17 mouse cellular contexts compared by ENCODE assay signal in the genomic region with DNA sequence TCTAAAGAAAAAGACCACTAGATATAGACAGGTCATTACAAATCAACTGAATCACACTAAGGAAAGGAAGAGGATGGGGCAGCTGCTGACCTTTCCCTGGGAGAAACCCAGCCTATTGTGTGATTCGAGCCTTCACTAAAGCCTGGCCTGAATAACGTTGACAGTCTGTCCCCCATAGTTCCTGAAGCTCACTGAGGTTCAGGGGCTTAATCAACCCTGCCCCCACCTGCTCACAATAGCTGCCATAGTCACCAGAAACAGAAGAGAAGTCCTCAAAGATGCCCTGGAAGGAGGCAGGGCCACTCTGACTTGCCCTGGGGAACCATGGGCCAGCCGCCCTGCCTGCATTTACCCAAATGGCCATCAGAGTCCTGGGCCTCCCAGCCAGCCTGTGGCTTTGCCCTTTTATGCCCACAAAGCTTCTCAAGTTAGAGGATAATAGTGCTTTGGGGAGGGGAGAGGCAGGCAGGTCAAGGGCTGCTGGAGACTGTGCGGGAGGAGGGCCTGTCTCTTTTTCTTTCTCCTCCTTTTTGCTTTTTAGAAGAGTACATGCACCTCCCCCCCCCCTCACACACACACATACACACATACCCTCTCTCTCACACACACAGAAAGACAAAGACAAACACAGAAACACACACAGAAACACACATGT.
DNase-seq lines count a peak whose midpoint lies in the region; ATAC-seq lines count a peak whose summit lies in the region.
"Had no signal": no experiment of that assay in that cellular context is flagged by ENCODE, and none has a peak within 500 bp of the region (broad histone marks: within the 10 kb centered on the region; RNA-seq: fewer than 3 reads in every experiment).

No protein-coding gene starts in this region.

- no peak overlapping the region for H3K9ac ChIP-seq in midbrain, embryonic 12.5 days (replicated peaks)
- H3K9ac ChIP-seq in midbrain, embryonic 15.5 days = no peak overlapping the region
- H3K9ac ChIP-seq in embryonic facial prominence, embryonic 11.5 days (replicated peaks; ENCODE audit: low read length) = no peak overlapping the region
- H3K9ac ChIP-seq: embryonic facial prominence, embryonic 12.5 days; intestine, embryonic 15.5 days had no signal

- DNase-seq in embryonic facial prominence, embryonic 11.5 days (ENCODE audit: low spot score) = peak; percentile 22
- DNase-seq in mesoderm, embryonic 11.5 days (ENCODE audit: low read depth, low spot score) = peak; percentile 49
- DNase-seq in layer of hippocampus, postnatal 36 days = no peak
- DNase-seq in left cerebral cortex, postnatal 25 days (ENCODE audit: low spot score in 2 of 2) = no peak
- no peak for DNase-seq in cerebellum, postnatal 10 days
- DNase-seq: adrenal gland, postnatal 14 days; cerebellum, adult 9-10 months; gastrocnemius, adult 2 months; layer of hippocampus, adult 9-11 months; lung, adult 2 months; right cerebral cortex, postnatal 4 days had no signal

- no peaks in the 10 kb centered on the region for H3K36me3 ChIP-seq in midbrain, embryonic 12.5 days
- H3K36me3 ChIP-seq in midbrain, embryonic 15.5 days (replicated peaks) = no peaks in the 10 kb centered on the region
- no peaks in the 10 kb centered on the region for H3K36me3 ChIP-seq in embryonic facial prominence, embryonic 11.5 days (replicated peaks; ENCODE audit: control insufficient read depth, insufficient read depth, low read depth, low read length)
- H3K36me3 ChIP-seq: embryonic facial prominence, embryonic 12.5 days; intestine, embryonic 15.5 days had no signal

- peak overlapping the region; percentile 72 for H3K27ac ChIP-seq in midbrain, embryonic 12.5 days (replicated peaks)
- no peak overlapping the region for H3K27ac ChIP-seq in midbrain, embryonic 15.5 days
- no peak overlapping the region for H3K27ac ChIP-seq in embryonic facial prominence, embryonic 11.5 days (replicated peaks; ENCODE audit: low read depth, low read length)
- H3K27ac ChIP-seq: embryonic facial prominence, embryonic 12.5 days; gastrocnemius, adult 2 months; intestine, embryonic 15.5 days; kidney, postnatal 0 days; macrophage had no signal

- ATAC-seq in midbrain, embryonic 12.5 days (ENCODE audit: low FRiP score, low read depth) = peak; percentile 67
- no peak for ATAC-seq in midbrain, embryonic 15.5 days (replicated peaks)
- ATAC-seq in embryonic facial prominence, embryonic 11.5 days (replicated peaks; ENCODE audit: insufficient number of reproducible peaks, low FRiP score, low TSS enrichment, low read depth) = peak; percentile 72
- ATAC-seq: intestine, embryonic 15.5 days had no signal

- H3K4me1 ChIP-seq in midbrain, embryonic 12.5 days = peaks cover 13% of the 10 kb centered on the region
- H3K4me1 ChIP-seq in midbrain, embryonic 15.5 days = peaks cover 8% of the 10 kb centered on the region
- H3K4me1 ChIP-seq in embryonic facial prominence, embryonic 11.5 days (ENCODE audit: control insufficient read depth, insufficient read depth, low read length) = no peaks in the 10 kb centered on the region
- H3K4me1 ChIP-seq: intestine, embryonic 15.5 days had no signal

- H3K9me3 ChIP-seq in midbrain, embryonic 12.5 days = no peaks in the 10 kb centered on the region
- no peaks in the 10 kb centered on the region for H3K9me3 ChIP-seq in midbrain, embryonic 15.5 days
- no peaks in the 10 kb centered on the region for H3K9me3 ChIP-seq in embryonic facial prominence, embryonic 11.5 days (replicated peaks; ENCODE audit: control insufficient read depth, low read length)
- H3K9me3 ChIP-seq: embryonic facial prominence, embryonic 12.5 days; intestine, embryonic 15.5 days had no signal

- H3K4me2 ChIP-seq in midbrain, embryonic 12.5 days (replicated peaks) = no peak overlapping the region
- H3K4me2 ChIP-seq in midbrain, embryonic 15.5 days = no peak overlapping the region
- no peak overlapping the region for H3K4me2 ChIP-seq in embryonic facial prominence, embryonic 11.5 days (ENCODE audit: low read depth, low read length)
- H3K4me2 ChIP-seq: embryonic facial prominence, embryonic 12.5 days; intestine, embryonic 15.5 days had no signal

- H3K27me3 ChIP-seq in midbrain, embryonic 12.5 days = peaks cover 6% of the 10 kb centered on the region; the same call in 1 of the 2 replicates
- H3K27me3 ChIP-seq in midbrain, embryonic 15.5 days (replicated peaks) = no peaks in the 10 kb centered on the region
- H3K27me3 ChIP-seq in embryonic facial prominence, embryonic 11.5 days (ENCODE audit: control insufficient read depth, insufficient read depth, low read length) = no peaks in the 10 kb centered on the region
- H3K27me3 ChIP-seq: embryonic facial prominence, embryonic 12.5 days; intestine, embryonic 15.5 days had no signal

- no peak overlapping the region for H3K4me3 ChIP-seq in midbrain, embryonic 12.5 days
- H3K4me3 ChIP-seq in midbrain, embryonic 15.5 days = no peak overlapping the region
- H3K4me3 ChIP-seq in embryonic facial prominence, embryonic 11.5 days (ENCODE audit: low read depth, low read length) = no peak overlapping the region
- H3K4me3 ChIP-seq: embryonic facial prominence, embryonic 12.5 days; gastrocnemius, adult 2 months; intestine, embryonic 15.5 days had no signal

- WGBS in midbrain, embryonic 12.5 days = 14% methylated on average over 4 of the region's 4 CpGs
- WGBS in midbrain, embryonic 15.5 days = 17% methylated on average over 4 of the region's 4 CpGs
- WGBS in embryonic facial prominence, embryonic 11.5 days = 28% methylated on average over 4 of the region's 4 CpGs

- intact Hi-C loops in left cerebral cortex, postnatal 25 days (cut with DNase I) = no loop called here

Comparison
In these comparisons a context has a peak if more than half of its experiments do, and no peak if none do; other contexts are left out.
1. DNase-seq: peak in embryonic facial prominence, embryonic 11.5 days (single experiment) and mesoderm, embryonic 11.5 days (single experiment); none in layer of hippocampus, postnatal 36 days (0 of 2), left cerebral cortex, postnatal 25 days (0 of 2) and cerebellum, postnatal 10 days (0 of 2).